9 mouse cellular contexts compared by ENCODE assay signal in genomic region chr2:27671633-27672091, GRCm38 (mm10). TPM values are rescaled to one million over a fixed set of nuclear protein-coding genes. Genes with fewer than 3 reads are reported as not detected.
A peak's percentile ranks its signal among the peaks of the same experiment; 100 is the strongest.
DNase-seq lines count a peak whose midpoint lies in the region; ATAC-seq and TF ChIP-seq lines count a peak whose summit lies in the region.
"Had no signal": no experiment of that assay in that cellular context is flagged by ENCODE, and none has a peak within 500 bp of the region (broad histone marks: within the 10 kb centered on the region; RNA-seq: fewer than 3 reads in every experiment).

No protein-coding gene starts in this region.

- no peak overlapping the region for H3K9ac ChIP-seq in lung, embryonic 16.5 days (ENCODE audit: low read length)
- H3K9ac ChIP-seq in kidney, embryonic 15.5 days, result no peak overlapping the region
- H3K9ac ChIP-seq in midbrain, embryonic 16.5 days (ENCODE audit: low read depth, low read length), result 0 out of 2 replicates have a peak overlapping the region, but pooled peaks have one; percentile 5

- TF ChIP-seq CTCF in lung, adult 2 months (IDR thresholded peaks at IDR 0.05; ENCODE audit: insufficient read depth, low read length), result no peak

- peak; percentile 21; the same call in 1 of the 2 replicates for ATAC-seq in lung, embryonic 16.5 days (ENCODE audit: low read depth)
- ATAC-seq in kidney, embryonic 15.5 days (replicated peaks; ENCODE audit: low FRiP score), result peak; percentile 62
- ATAC-seq in midbrain, embryonic 16.5 days, result 0 out of 2 replicates have a peak, but pooled peaks have one; percentile 18
- no peak for ATAC-seq in monocyte, adult 5-6 weeks (replicated peaks; ENCODE audit: insufficient number of reproducible peaks, low FRiP score, low TSS enrichment, poor library complexity, severe bottlenecking)

- no peak overlapping the region for H3K4me3 ChIP-seq in lung, embryonic 16.5 days (ENCODE audit: low read length)
- H3K4me3 ChIP-seq in lung, adult 2 months (replicated peaks; ENCODE audit: extremely low read depth, low read depth, low read length), result no peak overlapping the region
- H3K4me3 ChIP-seq in kidney, embryonic 15.5 days (replicated peaks), result no peak overlapping the region
- H3K4me3 ChIP-seq in midbrain, embryonic 16.5 days (ENCODE audit: low read depth, low read length), result no peak overlapping the region
- H3K4me3 ChIP-seq: heart, adult 2 months had no signal

- no peaks in the 10 kb centered on the region for H3K36me3 ChIP-seq in lung, embryonic 16.5 days (ENCODE audit: control insufficient read depth, insufficient read depth, low read length)
- H3K36me3 ChIP-seq in kidney, embryonic 15.5 days, result no peaks in the 10 kb centered on the region
- no peaks in the 10 kb centered on the region for H3K36me3 ChIP-seq in midbrain, embryonic 16.5 days (ENCODE audit: control insufficient read depth, insufficient read depth, low read length)

- 5% methylated on average over 3 of the region's 3 CpGs for WGBS in lung, embryonic 16.5 days
- WGBS in lung, adult 2 months, result 16% methylated on average over 3 of the region's 3 CpGs
- WGBS in kidney, embryonic 15.5 days, result 12% methylated on average over 3 of the region's 3 CpGs
- 18% methylated on average over 3 of the region's 3 CpGs for WGBS in midbrain, embryonic 16.5 days

- DNase-seq in lung, adult 2 months, result no peak
- peak; percentile 69 for DNase-seq in gastrocnemius, postnatal 25 days
- no peak for DNase-seq in embryo, embryonic 10.5 days (ENCODE audit: low spot score)
- no peak for DNase-seq in right cerebral cortex, postnatal 4 days

- TF ChIP-seq POLR2A in lung, adult 2 months (IDR thresholded peaks at IDR 0.05; ENCODE audit: borderline replicate concordance, extremely low read depth, low read depth, low read length), result no peak

- H3K27me3 ChIP-seq in lung, embryonic 16.5 days (ENCODE audit: control insufficient read depth, insufficient read depth, low read depth, low read length), result no peaks in the 10 kb centered on the region
- H3K27me3 ChIP-seq in kidney, embryonic 15.5 days, result peaks cover 35% of the 10 kb centered on the region
- no peaks in the 10 kb centered on the region for H3K27me3 ChIP-seq in midbrain, embryonic 16.5 days (ENCODE audit: control insufficient read depth, insufficient read depth, low read depth, low read length)

- no peak overlapping the region for H3K4me2 ChIP-seq in lung, embryonic 16.5 days (ENCODE audit: low read depth, low read length)
- H3K4me2 ChIP-seq in kidney, embryonic 15.5 days, result no peak overlapping the region
- H3K4me2 ChIP-seq in midbrain, embryonic 16.5 days (ENCODE audit: low read length), result no peak overlapping the region

- peaks cover 23% of the 10 kb centered on the region for H3K4me1 ChIP-seq in lung, embryonic 16.5 days (replicated peaks; ENCODE audit: control insufficient read depth, insufficient read depth, low read length)
- no peaks in the 10 kb centered on the region for H3K4me1 ChIP-seq in lung, adult 2 months (ENCODE audit: control insufficient read depth, insufficient read depth, low read length)
- H3K4me1 ChIP-seq in kidney, embryonic 15.5 days, result peaks cover 42% of the 10 kb centered on the region
- H3K4me1 ChIP-seq in midbrain, embryonic 16.5 days (ENCODE audit: control insufficient read depth, insufficient read depth, low read length), result peaks cover 9% of the 10 kb centered on the region; the same call in 1 of the 2 replicates

- peak overlapping the region; percentile 60; the same call in 1 of the 2 replicates for H3K27ac ChIP-seq in lung, embryonic 16.5 days (ENCODE audit: low read length)
- H3K27ac ChIP-seq in kidney, embryonic 15.5 days, result peak overlapping the region; percentile 75
- H3K27ac ChIP-seq in midbrain, embryonic 16.5 days (ENCODE audit: low read length), result no peak overlapping the region
- H3K27ac ChIP-seq: heart, adult 2 months had no signal

- H3K9me3 ChIP-seq in lung, embryonic 16.5 days (ENCODE audit: control insufficient read depth, low read length), result no peaks in the 10 kb centered on the region
- H3K9me3 ChIP-seq in kidney, embryonic 15.5 days (replicated peaks), result no peaks in the 10 kb centered on the region
- H3K9me3 ChIP-seq in midbrain, embryonic 16.5 days (replicated peaks; ENCODE audit: control insufficient read depth, low read length, poor library complexity, severe bottlenecking), result no peaks in the 10 kb centered on the region

RNA-seq across cellular contexts. Expression of gene Rxra, which starts 4.6 kb away (rescaled TPM):
- 11.3 TPM in 2 replicates for polyA plus RNA-seq in lung, embryonic 16.5 days (2015; fragmentation: Nextera tagmentation; extraction: Ambion mirVana)
- 71.3 and 81.8 TPM in 2 replicates for polyA plus RNA-seq in lung, adult 2 months (2012; rRNA removed)
- 10 to 100 TPM; 70.1 to 81.3 TPM for total RNA-seq in gastrocnemius, postnatal 25 days (2021)
- polyA plus RNA-seq in kidney, embryonic 15.5 days (2015; fragmentation: Nextera tagmentation; extraction: Ambion mirVana), result 9.6 and 10.4 TPM in 2 replicates
- 2.5 and 2.8 TPM in 2 replicates for polyA plus RNA-seq in midbrain, embryonic 16.5 days (2015; fragmentation: Nextera tagmentation; extraction: Ambion mirVana)
- 19.7 to 21.3 TPM (median 21.2 TPM) in 3 replicates for total RNA-seq in monocyte, adult 5-6 weeks (2017)
